Mouse (Mus musculus) embryonic stem cell, embryonic (primary cell): ENCODE measurements around the gene Gm14698.
"Not testable (repeated sequence)": the region's sequence is repeated elsewhere in the genome, so short reads cannot be mapped to it uniquely, and the experiment has no call there.

ENCODE experiments used
- CTCF ChIA-PET, 4 experiments: fragments of 300-600 bp in 2 of 4; fragments of 350-600 bp in 2 of 4; sonication (Branson Sonifier 250); formaldehyde crosslinking; loops; one replicate each; lab custom pipeline; 2022; ENCODE audit warnings: inconsistent platforms in 2 of 4; lab: Charles Lee
- POLR2A ChIA-PET, 4 experiments: fragments of 300-600 bp in 2 of 4; fragments of 350-600 bp in 2 of 4; sonication (Branson Sonifier 250); formaldehyde crosslinking; loops; one replicate each; lab custom pipeline; 2022; ENCODE audit warnings: antibody characterized with exemption in 4 of 4, inconsistent platforms in 1 of 4; lab: Charles Lee

Gm14698 gene

DNA sequence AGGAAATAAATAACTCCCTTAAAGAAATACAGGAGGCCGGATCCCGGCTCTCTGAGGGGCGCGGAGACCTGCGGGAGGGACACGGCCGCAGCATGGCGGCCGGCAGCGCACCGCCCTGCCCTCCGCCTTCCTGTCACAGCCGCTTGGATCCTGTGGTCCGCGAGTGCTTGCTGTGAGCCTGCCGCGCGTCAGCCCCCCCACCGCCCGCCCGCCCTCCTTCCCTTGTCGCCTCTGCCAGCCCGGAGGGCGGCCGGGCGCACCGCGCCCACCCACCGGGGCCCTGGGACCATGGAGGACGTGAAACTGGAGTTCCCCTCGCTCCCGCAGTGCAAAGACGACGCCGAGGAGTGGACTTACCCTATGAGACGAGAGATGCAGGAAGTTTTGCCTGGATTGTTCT is at the start of gene Gm14698:
Gm14698 (plus strand) TSS at position 35 of the 400 bp plus-strand sequence.
- POLR2A ChIA-PET: interaction anchor here in 1 of 4 experiments (1.0 kb wide), 1 partner anchor 60 kb away, joined by 7 read pairs; the partner anchor contains the start of gene Fmr1nb
- CTCF ChIA-PET: not testable (repeated sequence)

- CTCF ChIA-PET: not testable (repeated sequence)
- POLR2A ChIA-PET: interaction anchor here in 2 of 4 experiments (1.0 to 1.1 kb wide), 2 partner anchors 59 kb away, joined by 3 to 7 read pairs; partner anchors contain the start of gene Fmr1nb (in 2 of the 2)
Observed at GRCm38 (mm10) chrX:68820449-68820848, 444 bp upstream of the Gm14698 start.

DNA sequence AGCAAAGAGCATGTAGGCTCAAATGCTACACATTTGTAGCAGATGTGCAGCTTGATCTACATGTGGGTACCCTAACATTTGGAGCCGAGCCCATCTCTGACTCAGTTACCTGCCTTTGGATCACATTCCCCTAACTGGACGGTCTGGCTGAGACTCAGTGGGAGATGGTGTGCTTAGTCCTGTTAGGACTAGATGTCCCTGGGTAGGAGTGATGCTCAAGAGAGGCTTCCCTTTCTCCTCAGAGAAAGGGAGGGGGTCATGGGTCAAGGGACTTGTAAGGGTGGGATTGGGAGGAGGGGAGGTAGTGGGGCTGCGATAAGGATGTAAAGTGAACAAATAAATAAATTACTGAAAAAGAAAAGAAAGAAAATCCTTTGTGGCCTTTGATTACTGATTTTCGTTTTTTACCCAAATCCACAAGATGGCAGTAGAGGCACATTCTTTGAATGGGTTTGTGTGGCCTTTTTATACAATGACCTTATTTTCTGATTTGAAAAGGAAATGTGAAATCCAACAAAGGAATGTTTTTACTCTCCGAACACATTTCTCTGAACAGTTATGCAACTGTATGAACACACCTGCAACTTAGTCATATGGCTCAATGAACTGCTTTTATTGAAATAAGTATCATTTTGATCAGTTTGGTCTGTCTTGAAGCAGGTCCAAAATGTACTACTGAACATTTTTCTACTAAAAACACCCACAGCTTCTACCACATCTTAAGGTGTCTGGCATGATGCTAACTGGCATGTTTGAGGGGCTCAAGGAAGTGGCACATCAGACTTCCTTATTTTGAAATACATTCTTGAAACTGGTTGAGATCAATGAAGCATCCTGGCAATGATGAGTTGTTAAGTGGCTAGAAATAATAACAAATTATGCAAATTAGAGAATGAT is 18.9 kb downstream of the Gm14698 start:
- POLR2A ChIA-PET: no interaction called here
- CTCF ChIA-PET: no interaction called here

DNA sequence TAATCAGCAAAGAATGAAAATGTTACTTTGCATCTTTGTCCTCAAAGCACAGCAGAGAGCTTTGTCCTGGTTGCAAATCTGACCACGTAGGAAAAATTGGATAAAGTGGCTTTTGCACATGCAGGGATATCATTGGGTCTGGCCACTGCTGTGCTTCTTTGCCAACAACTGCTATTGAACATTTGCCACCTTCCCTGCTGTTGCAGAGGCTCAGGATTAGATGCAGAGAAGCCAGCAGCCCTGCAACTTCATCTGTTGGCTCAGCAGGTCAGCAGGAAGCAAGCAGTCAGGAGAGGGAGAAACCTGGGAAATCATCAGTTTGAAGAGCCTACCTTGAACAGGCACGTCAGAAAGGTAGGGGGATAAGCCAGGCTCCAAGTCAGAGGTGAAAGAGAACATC is 44.3 kb downstream of the Gm14698 start:
- POLR2A ChIA-PET: no interaction called here
- CTCF ChIA-PET: no interaction called here
